Mouse (Mus musculus): ENCODE data around the gene Olfr523. TPM values are rescaled to one million over a fixed set of nuclear protein-coding genes. Genes with fewer than 3 reads are reported as not detected.

Gene Olfr523
- total and polyA plus RNA-seq, 3 experiments, result not detected

- TF ChIP-seq PAX5 (IDR thresholded peaks at IDR 0.05; ENCODE audit: low read length) (no peak), TCF12 (IDR thresholded peaks at IDR 0.05; ENCODE audit: low read depth, low read length) (no peak), USF1 (IDR thresholded peaks at IDR 0.05; ENCODE audit: low read depth, low read length) (no peak), SMC3 (IDR thresholded peaks at IDR 0.05; ENCODE audit: low read depth, low read length) (no peak), HCFC1 (IDR thresholded peaks at IDR 0.05; ENCODE audit: low read depth, low read length) (no peak)
- Histone ChIP-seq H3K27ac (ENCODE audit: insufficient read depth, low read depth) (no peak overlapping the region), H3K36me3 (replicated peaks in 1 of 2; ENCODE audit: control insufficient read depth in 1 of 2, insufficient read depth in 1 of 2, low read length in 1 of 2) (no peaks in the 10 kb centered on the region), H3K4me3 (replicated peaks in 1 of 3; ENCODE audit: low read depth in 2 of 3, low read length in 2 of 3, poor library complexity in 1 of 3) (no peak overlapping the region), H3K27me3 (replicated peaks) (peaks cover 70% of the 10 kb centered on the region), H3K4me2 (ENCODE audit: insufficient read depth, low read depth, poor library complexity, severe bottlenecking) (no peak overlapping the region), H3K9me3 (replicated peaks; ENCODE audit: low read length) (peaks cover 8% of the 10 kb centered on the region), H3K4me1 (ENCODE audit: control insufficient read depth in 1 of 2, insufficient read depth in 2 of 2) (no peaks in the 10 kb centered on the region), H3K9ac (ENCODE audit: insufficient read depth, low read depth) (no peak overlapping the region), H3K79me2 (replicated peaks; ENCODE audit: control insufficient read depth, extremely low read depth, insufficient read depth, poor library complexity, severe bottlenecking) (no peaks in the 10 kb centered on the region)
- DNase-seq (ENCODE audit: extremely low read depth), result no peak
- dilution Hi-C loops (cut with MboI; ENCODE audit: extremely low pct_ligation_motif_present, extremely low pct_unique_long_range_greater_than_20kb, low sequenced_read_pairs) (no loop called here), in situ Hi-C loops (cut with MboI; ENCODE audit: low pct_ligation_motif_present, low pct_unique_long_range_greater_than_20kb, low sequenced_read_pairs) (no loop called here)
Observed at GRCm38 (mm10) chr7:140169386-140169785, 3.6 kb upstream of the Olfr523 start.

GRCm38 (mm10) chr7:140170863-140171262, 2.2 kb upstream of the Olfr523 start:
- no peaks in the 10 kb centered on the region for H3K4me1 ChIP-seq (ENCODE audit: control insufficient read depth in 1 of 2, insufficient read depth in 2 of 2)
- dilution Hi-C loops (cut with MboI; ENCODE audit: extremely low pct_ligation_motif_present, extremely low pct_unique_long_range_greater_than_20kb, low sequenced_read_pairs) (no loop called here), in situ Hi-C loops (cut with MboI; ENCODE audit: low pct_ligation_motif_present, low pct_unique_long_range_greater_than_20kb, low sequenced_read_pairs) (no loop called here)
- H3K4me2 ChIP-seq (ENCODE audit: insufficient read depth, low read depth, poor library complexity, severe bottlenecking), result no peak overlapping the region
- H3K4me3 ChIP-seq (replicated peaks in 1 of 3; ENCODE audit: low read depth in 2 of 3, low read length in 2 of 3, poor library complexity in 1 of 3), result no peak overlapping the region
- no peak overlapping the region for H3K27ac ChIP-seq (ENCODE audit: insufficient read depth, low read depth)
- H3K36me3 ChIP-seq (replicated peaks in 1 of 2; ENCODE audit: control insufficient read depth in 1 of 2, insufficient read depth in 1 of 2, low read length in 1 of 2), result no peaks in the 10 kb centered on the region
- no peaks in the 10 kb centered on the region for H3K79me2 ChIP-seq (replicated peaks; ENCODE audit: control insufficient read depth, extremely low read depth, insufficient read depth, poor library complexity, severe bottlenecking)
- TF ChIP-seq USF1 (IDR thresholded peaks at IDR 0.05; ENCODE audit: low read depth, low read length), result no peak
- TF ChIP-seq UBTF (IDR thresholded peaks at IDR 0.05; ENCODE audit: low read depth, low read length), result no peak
- TF ChIP-seq NRF1 (IDR thresholded peaks at IDR 0.05; ENCODE audit: low read depth, low read length), result no peak
- TF ChIP-seq SMC3 (IDR thresholded peaks at IDR 0.05; ENCODE audit: low read depth, low read length), result no peak
- TF ChIP-seq SIN3A (IDR thresholded peaks at IDR 0.05; ENCODE audit: low read length), result no peak
- no peak for TF ChIP-seq ELF1 (IDR thresholded peaks at IDR 0.05; ENCODE audit: low read depth, low read length)
- no peak for TF ChIP-seq MAZ (IDR thresholded peaks at IDR 0.05; ENCODE audit: low read depth, low read length)
- no peak for TF ChIP-seq TCF12 (IDR thresholded peaks at IDR 0.05; ENCODE audit: low read depth, low read length)
- TF ChIP-seq PAX5 (IDR thresholded peaks at IDR 0.05; ENCODE audit: low read length), result no peak
- TF ChIP-seq ETS1 (conservative IDR thresholded peaks at IDR 0.05; ENCODE audit: low read depth, low read length), result no peak
- TF ChIP-seq HCFC1 (IDR thresholded peaks at IDR 0.05; ENCODE audit: low read depth, low read length), result no peak
- TF ChIP-seq MAX (IDR thresholded peaks at IDR 0.05; ENCODE audit: low read length), result no peak
- no peak for TF ChIP-seq ZKSCAN1 (IDR thresholded peaks at IDR 0.05; ENCODE audit: borderline replicate concordance, low read depth, low read length)
- no peak for TF ChIP-seq USF2 (conservative IDR thresholded peaks at IDR 0.05; ENCODE audit: low read depth, low read length)
- no peak for TF ChIP-seq BHLHE40 (IDR thresholded peaks at IDR 0.05; ENCODE audit: low read depth, low read length)
- no peak for TF ChIP-seq POLR2AphosphoS2 (IDR thresholded peaks at IDR 0.05; ENCODE audit: low read depth, low read length)
- TF ChIP-seq GABPA (IDR thresholded peaks at IDR 0.05; ENCODE audit: insufficient replicate concordance, low read depth, low read length), result no peak
- no peak for TF ChIP-seq MXI1 (IDR thresholded peaks at IDR 0.05; ENCODE audit: low read depth, low read length)
- no peak for TF ChIP-seq POLR2A (IDR thresholded peaks at IDR 0.05; ENCODE audit: low read depth, low read length)
- no peak for TF ChIP-seq MYC (IDR thresholded peaks at IDR 0.05; ENCODE audit: low read depth, low read length)
- H3K27me3 ChIP-seq (replicated peaks), result peaks cover 68% of the 10 kb centered on the region
- peaks cover 8% of the 10 kb centered on the region for H3K9me3 ChIP-seq (replicated peaks; ENCODE audit: low read length)
- no peak overlapping the region for H3K9ac ChIP-seq (ENCODE audit: insufficient read depth, low read depth)
- no peak for DNase-seq (ENCODE audit: extremely low read depth)

Measured in CH12.LX (cell line).